Mouse (Mus musculus) kidney, adult 9 months (tissue): ENCODE results near the gene Pde3b.
"Not testable (repeated sequence)": the region's sequence is repeated elsewhere in the genome, so short reads cannot be mapped to it uniquely, and the experiment has no call there.

Source experiments
- DNase-seq: peaks from one replicate; pipeline ENCODE4 v3.0.0; 2022

Gene Pde3b

GRCm38 (mm10) chr7:114414421-114415335 is at the start of gene Pde3b:
Gene Pde3b, plus strand, starts transcription at chr7:114415281.
- peak; percentile 36 for DNase-seq

GRCm38 (mm10) chr7:114402130-114402529 is 13.0 kb upstream of the Pde3b start:
- no peak for DNase-seq

DNA sequence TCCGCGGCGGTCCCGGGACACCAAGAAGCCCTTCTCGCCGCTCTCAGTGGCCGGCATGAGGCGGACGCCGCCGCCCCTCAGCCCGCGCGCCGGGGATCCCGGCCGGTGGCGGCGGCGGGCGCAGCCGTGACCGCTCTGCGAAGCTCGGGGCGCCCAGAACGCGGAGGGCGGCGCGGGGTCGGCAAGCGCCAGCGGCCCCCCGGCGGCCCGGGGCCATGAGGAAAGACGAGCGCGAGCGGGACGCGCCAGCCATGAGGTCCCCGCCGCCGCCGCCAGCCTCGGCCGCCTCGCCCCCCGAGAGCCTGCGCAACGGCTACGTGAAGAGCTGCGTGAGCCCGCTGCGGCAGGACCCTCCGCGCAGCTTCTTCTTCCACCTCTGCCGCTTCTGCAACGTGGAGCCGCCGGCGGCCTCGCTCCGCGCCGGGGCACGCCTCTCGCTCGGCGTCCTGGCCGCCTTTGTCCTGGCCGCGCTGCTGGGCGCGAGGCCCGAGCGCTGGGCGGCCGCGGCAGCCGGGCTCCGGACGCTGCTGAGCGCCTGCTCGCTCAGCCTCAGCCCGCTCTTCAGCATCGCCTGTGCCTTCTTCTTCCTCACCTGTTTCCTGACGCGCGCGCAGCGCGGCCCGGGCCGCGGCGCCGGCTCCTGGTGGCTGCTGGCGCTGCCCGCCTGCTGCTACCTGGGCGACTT is 397 bp downstream of the Pde3b start:
- peak; percentile 12 for DNase-seq

DNA sequence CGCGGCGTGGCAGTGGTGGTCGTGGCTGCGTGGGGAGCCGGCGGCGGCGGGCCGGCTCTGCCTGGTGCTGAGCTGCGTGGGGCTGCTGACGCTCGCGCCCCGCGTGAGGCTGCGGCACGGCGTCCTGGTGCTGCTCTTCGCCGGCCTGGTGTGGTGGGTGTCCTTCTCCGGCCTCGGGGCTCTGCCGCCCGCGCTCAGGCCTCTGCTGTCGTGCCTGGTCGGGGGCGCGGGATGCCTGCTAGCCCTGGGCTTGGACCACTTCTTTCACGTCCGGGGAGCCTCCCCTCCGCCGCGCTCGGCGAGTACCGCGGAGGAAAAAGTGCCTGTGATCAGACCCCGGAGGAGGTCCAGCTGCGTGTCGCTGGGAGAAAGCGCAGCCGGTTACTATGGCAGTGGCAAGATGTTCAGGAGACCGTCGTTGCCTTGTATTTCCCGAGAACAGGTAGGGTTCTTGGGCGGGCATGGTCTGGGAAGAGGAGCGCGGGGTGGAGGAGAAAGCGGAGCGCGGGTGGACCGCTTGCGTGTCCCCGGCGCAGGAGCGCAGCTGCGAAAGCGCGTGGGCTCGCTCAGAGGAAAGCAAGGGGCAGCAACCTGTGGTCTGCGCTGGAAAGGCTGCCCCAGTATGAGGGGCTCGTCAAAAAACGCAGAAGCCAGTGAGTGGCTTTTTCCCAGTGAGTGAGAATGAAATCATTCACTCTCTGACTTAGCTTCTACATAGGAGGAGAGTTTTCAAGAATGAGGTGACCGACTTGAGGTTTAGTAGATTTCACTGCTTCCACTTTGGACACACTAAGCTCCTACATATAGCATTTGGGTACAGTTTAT is 1.2 kb downstream of the Pde3b start:
- DNase-seq = peak; percentile 9

DNA sequence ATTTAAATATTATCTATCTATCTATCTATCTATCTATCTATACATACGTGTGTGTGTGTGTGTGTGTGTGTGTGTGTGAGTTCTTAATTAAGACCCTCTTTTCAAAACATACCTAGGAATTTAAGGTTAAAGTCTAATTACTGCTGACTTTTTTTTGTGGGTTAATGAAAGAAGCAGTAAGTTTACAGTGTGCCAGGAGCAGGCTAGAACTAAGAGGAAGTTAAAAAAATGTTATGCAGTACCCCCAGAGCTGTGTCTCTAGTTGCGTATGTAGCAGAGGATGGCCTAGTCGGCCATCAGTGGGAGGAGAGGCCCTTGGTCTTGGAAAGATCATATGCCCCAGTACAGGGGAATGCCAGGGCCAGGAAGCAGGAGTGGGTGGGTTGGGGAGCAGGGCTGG is 4.2 kb downstream of the Pde3b start:
- DNase-seq = not testable (repeated sequence)

DNA sequence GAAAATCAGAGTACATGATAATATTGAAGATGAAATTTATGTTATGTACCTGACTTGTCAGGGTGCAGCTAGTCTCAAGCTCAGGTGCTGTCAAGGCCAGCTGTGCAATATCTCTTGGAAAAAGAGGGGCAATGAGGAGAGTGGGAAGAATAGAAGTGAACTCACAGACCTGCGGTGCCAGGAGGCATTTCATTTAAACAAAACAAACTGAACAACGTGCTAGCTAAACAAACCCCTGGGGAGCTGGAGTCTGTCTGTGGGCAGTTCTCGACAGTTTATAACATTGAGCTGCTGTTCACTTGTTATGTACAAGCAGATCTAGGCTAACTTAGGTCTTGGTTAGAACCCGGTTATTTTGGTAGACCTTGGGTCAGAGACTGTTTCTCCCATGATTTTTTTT is 5.8 kb downstream of the Pde3b start:
- DNase-seq = no peak

DNA sequence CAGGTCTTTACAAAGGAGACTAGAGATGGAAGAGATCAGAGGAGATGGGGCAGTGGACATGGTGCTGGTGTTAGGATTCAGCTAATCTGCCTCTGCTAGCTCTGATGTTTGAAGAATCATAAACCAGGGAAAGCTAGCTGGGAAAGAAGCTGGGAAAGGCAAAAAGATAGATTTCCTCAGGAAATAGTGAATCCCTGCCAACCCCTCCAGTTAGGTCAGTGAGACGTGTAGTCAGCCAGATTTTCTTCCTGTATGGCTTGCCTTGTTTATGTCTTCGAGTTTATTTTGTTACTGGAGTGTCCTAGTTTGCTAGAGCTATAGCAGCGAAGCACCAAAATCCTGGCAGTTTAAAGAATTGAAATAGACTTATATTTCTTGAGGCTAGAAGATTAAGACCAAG is 7.1 kb downstream of the Pde3b start:
- no peak for DNase-seq

GRCm38 (mm10) chr7:114429768-114430167 is 14.7 kb downstream of the Pde3b start:
- no peak for DNase-seq

GRCm38 (mm10) chr7:114431966-114432365 is 16.9 kb downstream of the Pde3b start:
- DNase-seq = peak; percentile 24

DNA sequence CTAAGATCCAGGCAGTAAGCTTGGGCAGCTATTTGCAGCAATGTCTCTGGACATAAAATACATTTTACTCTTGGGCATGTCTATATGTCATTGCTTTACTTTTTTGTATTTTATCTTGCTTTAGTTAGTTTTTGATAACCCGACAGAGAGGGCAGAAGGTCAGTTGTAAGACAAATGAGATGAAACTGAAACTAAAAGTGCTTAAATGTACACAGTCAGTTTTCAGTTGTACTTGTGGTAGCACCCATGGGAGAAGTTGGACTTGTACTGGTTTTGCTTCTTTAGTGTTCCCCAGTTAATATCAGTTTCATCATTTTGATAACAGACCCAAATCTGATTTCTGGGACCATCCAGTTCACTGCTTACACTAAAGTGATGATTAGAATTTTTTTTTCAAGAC is 24.6 kb downstream of the Pde3b start:
- no peak for DNase-seq

DNA sequence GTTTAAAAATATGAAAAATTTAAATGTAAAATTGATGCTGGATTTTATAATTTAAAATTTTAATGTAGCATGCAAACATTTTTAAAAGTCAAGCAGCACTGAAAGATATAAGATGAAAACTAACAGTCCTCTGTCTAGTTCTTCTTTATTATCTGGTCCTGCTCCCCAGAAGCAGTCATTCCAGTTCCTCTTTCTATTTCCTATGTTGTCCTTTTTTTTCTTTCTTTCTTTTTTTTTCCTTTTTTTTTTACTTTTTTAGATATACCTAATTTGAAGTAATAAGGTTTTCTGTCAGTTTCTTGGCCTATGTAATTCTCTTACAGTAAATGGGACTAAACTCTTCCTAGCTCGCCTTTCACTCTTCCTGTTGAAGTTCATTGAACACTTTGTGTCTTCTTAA is 25.4 kb downstream of the Pde3b start:
- DNase-seq = no peak

DNA sequence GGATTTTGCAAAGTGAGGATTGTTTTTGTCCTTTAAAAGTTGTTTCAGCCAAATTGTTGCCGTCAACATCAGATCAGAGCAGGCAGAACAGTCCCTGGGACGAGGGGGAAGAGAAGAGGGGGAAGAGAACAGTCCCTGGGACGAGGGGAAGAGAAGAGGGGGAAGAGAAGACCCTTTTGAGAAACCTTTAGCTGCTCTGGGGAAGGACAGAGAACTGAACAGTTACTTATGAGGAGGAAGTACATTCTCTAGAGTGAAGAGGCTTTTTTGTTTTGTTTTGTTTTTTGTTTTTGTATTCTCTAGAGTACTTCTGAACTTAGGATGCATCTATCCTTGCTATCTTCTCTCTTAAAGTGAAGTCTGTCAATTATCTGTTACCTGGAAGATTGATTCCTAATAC is 37.8 kb downstream of the Pde3b start:
- no peak for DNase-seq

DNA sequence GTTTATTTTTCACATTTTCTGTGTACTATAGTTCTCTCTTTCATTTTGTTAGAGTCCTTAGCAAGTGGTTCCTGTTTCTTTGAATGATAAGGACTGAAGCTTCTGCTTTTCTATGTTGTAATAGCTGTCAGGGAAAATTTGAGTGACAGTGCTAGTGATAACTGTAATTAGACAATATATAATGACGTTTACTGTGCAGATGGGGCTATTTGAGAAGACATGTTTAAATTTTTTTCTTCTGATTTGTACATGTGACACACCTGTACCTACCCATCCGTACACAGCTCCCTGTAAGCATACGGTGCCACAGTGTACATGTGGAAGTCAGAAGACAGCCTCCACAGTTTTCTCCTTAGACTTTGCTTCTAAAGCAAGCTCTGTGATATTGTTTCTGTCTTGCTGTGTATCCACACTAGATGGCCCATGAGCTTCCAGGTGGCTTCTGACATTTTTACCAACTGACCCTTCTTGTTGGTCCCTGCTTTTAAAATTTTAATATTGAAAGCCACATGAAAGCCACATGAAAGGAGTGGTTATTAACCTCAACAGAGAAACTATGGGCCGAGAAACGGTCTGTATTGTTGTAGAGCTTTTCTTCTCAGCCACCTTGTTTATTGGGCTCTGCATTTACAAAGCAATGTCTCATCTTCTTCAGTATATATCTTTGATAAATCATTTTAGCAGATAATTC is 38.4 kb downstream of the Pde3b start:
- no peak for DNase-seq

DNA sequence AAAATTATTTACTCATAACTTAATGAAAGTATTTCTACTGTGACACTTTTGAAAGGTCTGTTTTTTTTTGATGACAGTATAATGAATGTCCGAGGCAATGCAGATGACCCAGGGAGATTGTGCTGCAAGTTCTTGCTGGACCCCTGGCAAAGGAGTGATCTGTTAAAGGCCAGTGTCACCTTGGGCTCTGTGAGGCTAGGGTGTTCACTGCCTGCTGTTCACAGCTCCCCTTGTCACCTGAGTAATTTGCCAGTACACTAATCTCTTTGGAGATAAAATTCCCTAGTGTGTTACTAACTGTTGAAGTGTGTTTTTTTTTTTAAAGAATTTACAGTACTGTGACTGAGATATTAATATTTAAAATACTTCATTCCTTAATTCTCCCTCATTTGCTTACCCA is 39.8 kb downstream of the Pde3b start:
- no peak for DNase-seq

GRCm38 (mm10) chr7:114456904-114457303 is 41.8 kb downstream of the Pde3b start:
- no peak for DNase-seq

- DNase-seq = no peak
Measured at GRCm38 (mm10) chr7:114459909-114460308, 44.8 kb downstream of the Pde3b start.

DNA sequence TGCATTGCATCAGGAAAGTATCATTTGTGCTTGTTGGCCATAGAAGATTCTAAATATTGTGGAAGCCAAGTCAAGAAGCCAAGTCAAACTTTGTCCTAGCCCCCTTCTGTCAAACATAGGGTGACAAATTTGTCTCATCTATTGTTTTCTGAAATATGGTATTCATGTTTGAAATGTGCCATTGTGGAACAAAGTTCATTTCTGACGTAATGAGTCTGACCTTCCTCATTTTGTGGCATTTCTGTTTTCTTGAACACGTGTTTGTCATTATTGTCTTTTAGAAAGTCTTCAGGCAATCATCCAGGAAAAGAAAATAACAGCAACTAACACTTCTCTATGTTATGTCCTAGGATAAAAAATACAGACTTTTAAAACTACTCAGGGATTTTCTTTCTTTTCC is 46.6 kb downstream of the Pde3b start:
- no peak for DNase-seq

DNA sequence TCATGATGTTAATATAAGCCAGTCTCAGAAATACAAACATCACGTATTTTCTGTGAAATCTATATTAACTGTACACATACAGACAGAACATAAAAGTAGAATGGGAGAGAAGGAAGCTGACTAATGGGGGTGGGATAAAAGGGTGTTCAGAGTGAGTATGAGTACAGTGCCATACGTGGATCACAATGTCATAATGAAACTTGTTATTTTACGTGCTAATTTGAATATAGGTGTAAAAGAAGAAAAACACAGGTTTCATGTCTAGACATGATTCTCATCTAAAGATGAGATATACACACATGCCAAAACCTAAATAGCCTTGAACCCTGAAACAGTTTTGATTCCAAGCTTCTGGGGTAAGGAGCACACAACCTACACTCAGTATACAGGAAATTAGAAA is 51.3 kb downstream of the Pde3b start:
- no peak for DNase-seq

GRCm38 (mm10) chr7:114472471-114472870 is 57.4 kb downstream of the Pde3b start:
- DNase-seq = no peak

DNA sequence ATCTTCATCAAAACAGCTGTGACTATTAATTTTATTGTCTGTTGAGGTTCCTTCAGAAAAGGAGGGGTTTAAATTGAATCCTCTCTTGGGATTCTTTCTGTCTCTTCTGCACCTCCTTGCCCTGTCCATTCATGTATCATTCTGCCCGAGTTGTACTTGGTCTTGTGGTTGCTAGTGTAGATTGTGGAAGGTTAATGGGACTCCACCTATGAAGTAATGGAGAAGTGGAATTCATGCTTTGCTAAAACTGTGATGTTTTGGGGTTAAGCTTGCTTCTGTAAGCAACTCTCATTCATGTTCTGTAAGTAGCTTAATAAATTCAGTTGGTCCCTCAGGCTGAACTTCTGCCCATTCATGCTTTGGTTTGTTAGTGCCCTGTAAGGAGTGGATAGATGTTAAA is 59.8 kb downstream of the Pde3b start:
- DNase-seq = no peak

DNA sequence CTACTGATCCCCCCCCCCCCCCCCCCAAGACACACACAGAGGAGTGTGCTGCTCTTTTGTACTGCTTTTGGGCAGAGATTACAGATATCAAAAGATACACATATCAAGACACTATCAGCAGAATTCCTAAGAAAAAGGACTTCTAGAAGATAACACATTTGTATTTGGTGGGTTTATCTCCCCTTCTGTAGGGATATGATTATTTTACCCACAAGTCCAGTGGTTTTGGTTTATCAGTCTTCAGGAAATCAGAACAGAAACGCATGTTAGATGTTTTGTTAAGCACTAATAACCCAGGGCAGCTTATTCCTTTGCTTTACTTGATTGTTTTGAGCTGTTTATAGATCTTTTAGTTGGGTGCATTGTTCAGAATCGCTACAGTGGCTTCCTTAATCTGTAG is 62.8 kb downstream of the Pde3b start:
- DNase-seq = no peak

DNA sequence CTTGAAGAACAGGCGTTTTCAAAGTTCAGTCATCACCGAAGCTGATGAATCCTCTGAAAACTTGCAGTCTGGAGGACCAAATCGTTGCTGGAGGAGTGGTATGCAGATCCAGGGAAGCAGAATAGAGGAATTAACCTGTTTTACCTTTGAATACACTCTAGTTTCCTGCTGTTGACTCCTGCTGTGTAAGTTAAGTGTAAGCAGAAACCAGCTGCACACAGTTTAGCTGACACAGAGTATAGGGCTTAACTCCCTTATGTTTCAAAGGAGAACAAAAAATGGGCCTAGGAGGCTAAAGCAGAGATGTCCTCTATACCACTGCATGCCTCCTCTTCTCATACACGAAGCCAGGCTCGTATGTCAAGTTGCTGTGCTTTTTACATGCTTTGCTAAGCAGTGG is 63.8 kb downstream of the Pde3b start:
- DNase-seq = no peak

- DNase-seq = no peak
Measured at GRCm38 (mm10) chr7:114479779-114480178, 64.7 kb downstream of the Pde3b start.
